Mouse (Mus musculus) liver, adult 2 months (tissue): Measurements from ENCODE around the gene Tcl1b5. TPM values are rescaled to one million over a fixed set of nuclear protein-coding genes. Genes with fewer than 3 reads are reported as not detected.

Experiments
- DNase-seq: peaks from one replicate; pipeline ENCODE4 v3.0.0-alpha.2; 2011; ENCODE audit warnings: low read depth, low spot score; ENCODE audit errors: extremely low read depth
- H3K27ac ChIP-seq: fragments of 200-500 bp; replicated peaks from 2 replicates; pipeline ENCODE4 v1.5.1; 2012; ENCODE audit warnings: low read depth, mild to moderate bottlenecking, control low read depth, inconsistent platforms, low read length; ENCODE audit not compliant: insufficient read depth
- H3K27me3 ChIP-seq: fragments of 200-500 bp; 2 replicates; pipeline ENCODE4 v1.6.1; 2012; ENCODE audit warnings: mild to moderate bottlenecking, moderate library complexity, low read length, inconsistent platforms; ENCODE audit not compliant: control insufficient read depth, insufficient read depth
- H3K36me3 ChIP-seq: fragments of 200-500 bp; 2 replicates; pipeline ENCODE4 v1.6.1; 2012; ENCODE audit warnings: low read length, inconsistent platforms; ENCODE audit not compliant: control insufficient read depth, insufficient read depth
- H3K4me1 ChIP-seq: fragments of 200-500 bp; 2 replicates; pipeline ENCODE4 v1.6.1; 2011; ENCODE audit warnings: low read length; ENCODE audit not compliant: control insufficient read depth, insufficient read depth
- H3K4me3 ChIP-seq: fragments of 200-500 bp; 2 replicates; pipeline ENCODE4 v1.5.1; 2011; ENCODE audit warnings: low read depth, mild to moderate bottlenecking, control low read depth, low read length, moderate library complexity; ENCODE audit not compliant: insufficient read depth
- H3K79me2 ChIP-seq: fragments of 200-500 bp; 2 replicates; pipeline ENCODE4 v1.6.1; 2012; ENCODE audit warnings: inconsistent platforms, mild to moderate bottlenecking, low read length, moderate library complexity; ENCODE audit not compliant: control insufficient read depth, insufficient read depth
- H3K9ac ChIP-seq: fragments of 200-500 bp; 2 replicates; pipeline ENCODE4 v1.6.1; 2012; ENCODE audit warnings: low read depth, mild to moderate bottlenecking, control low read depth, inconsistent platforms, low read length
- CTCF ChIP-seq: fragments of 200-500 bp; IDR thresholded peaks from 2 replicates; pipeline ENCODE4 v1.5.1; 2011; ENCODE audit warnings: low read depth, low read length, control low read depth
- POLR2A ChIP-seq: fragments of 200-500 bp; IDR thresholded peaks from 2 replicates; pipeline ENCODE4 v1.6.1; 2011; ENCODE audit warnings: low read length, control low read depth; ENCODE audit not compliant: insufficient read depth; ENCODE audit errors: extremely low read depth
- WGBS: fragments of 180-500 bp; shearing (Covaris S2); methylation state at CpG from one replicate; pipeline ENCODE4 v1.1.7; 2018; 5-methylcytosine and 5-hydroxymethylcytosine counted together
- polyA plus RNA-seq: library from polyadenylated mRNA; depleted of rRNA; stranded (reverse); fragments of >200 nt; gene quantifications from 2 replicates; pipeline ENCODE4 v1.2.3, GENCODE M21; 2012; rRNA removed
- total RNA-seq: library from RNA; depleted of rRNA; stranded (reverse); fragments of >200 nt; gene quantifications from 2 replicates; pipeline ENCODE4 v1.2.3, GENCODE M21; 2014; rRNA removed

Gene Tcl1b5
- total and polyA plus RNA-seq, 2 experiments: not detected

DNA sequence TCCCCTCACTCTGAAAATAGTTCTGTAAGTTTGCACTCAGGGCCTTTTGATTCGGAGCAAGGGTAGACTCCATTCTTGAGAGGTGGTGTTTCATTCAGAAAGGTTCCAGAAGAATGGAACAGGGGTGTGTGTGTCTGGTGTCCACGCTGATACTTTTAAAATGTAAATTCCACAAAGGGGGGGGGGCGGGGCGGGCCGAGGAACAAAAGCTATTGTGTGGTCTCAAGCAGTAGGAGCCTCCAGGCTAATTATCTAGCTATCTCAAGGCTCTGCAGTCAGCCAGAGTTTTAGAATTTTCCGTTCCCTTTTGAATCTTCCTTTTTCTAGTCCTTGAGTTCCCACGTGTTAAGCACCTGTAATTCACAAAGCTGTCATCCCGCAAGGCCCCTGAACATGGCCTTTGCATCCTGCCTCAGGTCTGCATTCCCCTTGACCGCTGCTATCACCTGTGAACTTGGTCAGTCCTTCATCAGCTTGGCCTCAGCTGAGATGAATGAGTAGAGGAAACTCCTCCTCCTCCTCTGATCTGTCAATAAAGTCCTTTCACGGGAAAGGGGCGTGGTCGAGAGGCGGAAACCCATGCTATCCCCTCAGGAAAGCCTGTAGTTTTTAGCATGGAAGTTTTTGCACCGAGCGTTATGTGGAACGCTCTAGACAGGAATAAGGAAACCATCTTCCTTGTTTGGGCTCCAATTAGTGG is 48.6 kb downstream of the Tcl1b5 start:
- Histone ChIP-seq H3K27me3 (no peaks in the 10 kb centered on the region), H3K4me1 (no peaks in the 10 kb centered on the region), H3K36me3 (no peaks in the 10 kb centered on the region), H3K27ac (no peak overlapping the region), H3K9ac (no peak overlapping the region), H3K79me2 (no peaks in the 10 kb centered on the region), H3K4me3 (no peak overlapping the region)
- WGBS: 53% methylated on average over 16 of the region's 16 CpGs
- no peak for TF ChIP-seq POLR2A
- TF ChIP-seq CTCF: no peak
- no peak for DNase-seq

Other genes starting within 250 kb of the Tcl1b5 start
- 3.8 and 4.8 TPM in 2 replicates for gene Syne3, start 166.5 kb upstream of the Tcl1b5 start, total RNA-seq
- 0.81 and 1.6 TPM in 2 replicates for gene Syne3, start 166.5 kb upstream of the Tcl1b5 start, polyA plus RNA-seq
- gene Glrx5, start 143.7 kb upstream of the Tcl1b5 start, total RNA-seq: 43.0 and 45.5 TPM in 2 replicates
- 144 and 157 TPM in 2 replicates for gene Glrx5, start 143.7 kb upstream of the Tcl1b5 start, polyA plus RNA-seq
- not detected in 2 replicates for gene Tcl1b2, start 30.3 kb upstream of the Tcl1b5 start, total RNA-seq
- not detected in 2 replicates for gene Tcl1b2, start 30.3 kb upstream of the Tcl1b5 start, polyA plus RNA-seq
- gene Tcl1b1, start 16.7 kb upstream of the Tcl1b5 start, total RNA-seq: not detected in 2 replicates
- not detected in 2 replicates for gene Tcl1b1, start 16.7 kb upstream of the Tcl1b5 start, polyA plus RNA-seq
- gene Tcl1b3, start 14.7 kb downstream of the Tcl1b5 start, total RNA-seq: not detected in 2 replicates
- gene Tcl1b3, start 14.7 kb downstream of the Tcl1b5 start, polyA plus RNA-seq: not detected in 2 replicates
- not detected in 2 replicates for gene Tcl1b4, start 25.6 kb downstream of the Tcl1b5 start, total RNA-seq
- gene Tcl1b4, start 25.6 kb downstream of the Tcl1b5 start, polyA plus RNA-seq: not detected in 2 replicates
- not detected in 2 replicates for gene Tcl1, start 46.4 kb downstream of the Tcl1b5 start, total RNA-seq
- not detected in 2 replicates for gene Tcl1, start 46.4 kb downstream of the Tcl1b5 start, polyA plus RNA-seq
- not detected in 2 replicates for gene Tunar, start 157.5 kb downstream of the Tcl1b5 start, total RNA-seq
- gene Tunar, start 157.5 kb downstream of the Tcl1b5 start, polyA plus RNA-seq: not detected in 2 replicates